Mouse (Mus musculus): Measurements from ENCODE around the gene Gm49661. TPM values are rescaled to one million over a fixed set of nuclear protein-coding genes. Genes with fewer than 3 reads are reported as not detected.

Gm49661 gene
- total and polyA plus RNA-seq, 3 experiments, result 3.1 TPM; not detected in 2

DNA sequence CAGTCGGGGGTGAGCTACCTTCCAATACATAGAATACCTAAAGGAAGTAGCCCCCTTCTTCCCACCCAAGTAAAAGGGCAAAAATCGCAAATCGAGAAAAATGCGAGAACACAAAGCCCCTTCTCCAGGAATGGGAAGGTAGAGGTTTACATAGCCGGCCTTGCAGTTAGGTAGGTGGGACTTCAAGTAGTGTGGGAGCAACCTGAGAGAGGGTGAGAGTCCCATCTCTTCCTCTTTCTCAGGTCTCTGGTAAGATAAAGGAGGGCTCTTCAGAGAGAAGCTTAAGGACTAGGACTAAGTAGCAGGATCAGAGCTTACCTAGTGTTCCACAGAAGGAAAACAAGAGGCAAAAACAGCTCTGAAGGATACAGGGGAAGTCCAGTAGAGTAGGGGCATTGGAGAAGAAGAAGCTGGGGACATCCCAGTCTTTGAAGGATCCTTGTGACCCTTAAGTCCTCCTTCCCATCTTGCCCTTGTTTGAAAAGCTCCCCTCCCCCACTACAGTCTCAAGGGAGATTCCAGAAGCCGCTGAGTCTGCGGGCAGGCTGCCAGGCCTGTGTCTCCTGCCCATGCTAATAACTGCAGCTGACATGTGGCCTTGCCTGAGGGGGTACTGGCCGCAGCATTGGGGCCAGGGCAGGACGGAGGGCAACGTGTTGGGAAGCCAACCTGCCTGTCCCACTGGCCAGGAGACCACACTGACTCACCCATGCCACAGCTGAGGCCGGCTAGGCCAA, 11.6 kb upstream of the Gm49661 start:
- DNase-seq (ENCODE audit: extremely low read depth), result peak; percentile 89
- Histone ChIP-seq H3K79me2 (replicated peaks; ENCODE audit: control insufficient read depth, extremely low read depth, insufficient read depth, poor library complexity, severe bottlenecking) (peaks cover 20% of the 10 kb centered on the region), H3K9me3 (replicated peaks; ENCODE audit: low read length) (no peaks in the 10 kb centered on the region), H3K4me3 (replicated peaks in 1 of 3; ENCODE audit: low read depth in 2 of 3, low read length in 2 of 3, poor library complexity in 1 of 3) (peak overlapping the region; percentile 51 to 94 (median 68)), H3K9ac (ENCODE audit: insufficient read depth, low read depth) (peak overlapping the region; percentile 87), H3K4me1 (ENCODE audit: control insufficient read depth in 1 of 2, insufficient read depth in 2 of 2) (peaks cover 29 to 49% of the 10 kb centered on the region in 2 experiments), H3K4me2 (ENCODE audit: insufficient read depth, low read depth, poor library complexity, severe bottlenecking) (peak overlapping the region; percentile 55), H3K27me3 (replicated peaks) (no peaks in the 10 kb centered on the region), H3K36me3 (replicated peaks in 1 of 2; ENCODE audit: control insufficient read depth in 1 of 2, insufficient read depth in 1 of 2, low read length in 1 of 2) (peaks cover 6 to 8% of the 10 kb centered on the region in 2 experiments), H3K27ac (ENCODE audit: insufficient read depth, low read depth) (peak overlapping the region; percentile 94)
- in situ Hi-C loops (cut with MboI; ENCODE audit: low pct_ligation_motif_present, low pct_unique_long_range_greater_than_20kb, low sequenced_read_pairs) (no loop called here), dilution Hi-C loops (cut with MboI; ENCODE audit: extremely low pct_ligation_motif_present, extremely low pct_unique_long_range_greater_than_20kb, low sequenced_read_pairs) (no loop called here)
- TF ChIP-seq MEF2A (IDR thresholded peaks at IDR 0.05; ENCODE audit: borderline replicate concordance, low read depth, low read length) (peak; percentile 81), PAX5 (IDR thresholded peaks at IDR 0.05; ENCODE audit: low read length) (no peak), TCF12 (IDR thresholded peaks at IDR 0.05; ENCODE audit: low read depth, low read length) (peak; percentile 90), UBTF (IDR thresholded peaks at IDR 0.05; ENCODE audit: low read depth, low read length) (0 out of 2 replicates have a peak, but pooled peaks have one; percentile 25), ZMIZ1 (IDR thresholded peaks at IDR 0.05; ENCODE audit: low read depth, low read length) (peak; percentile 63; the same call in 1 of the 2 replicates), EP300 (IDR thresholded peaks at IDR 0.05; ENCODE audit: low read length) (peak; percentile 66; the same call in 1 of the 2 replicates), CHD2 (IDR thresholded peaks at IDR 0.05; ENCODE audit: low read length) (peak; percentile 93), BHLHE40 (IDR thresholded peaks at IDR 0.05; ENCODE audit: low read depth, low read length) (peak; percentile 94), USF1 (IDR thresholded peaks at IDR 0.05; ENCODE audit: low read depth, low read length) (no peak), MYC (IDR thresholded peaks at IDR 0.05; ENCODE audit: low read depth, low read length) (peak; percentile 90), SMC3 (IDR thresholded peaks at IDR 0.05; ENCODE audit: low read depth, low read length) (peak; percentile 13; the same call in 1 of the 2 replicates), SIN3A (IDR thresholded peaks at IDR 0.05; ENCODE audit: low read length) (peak; percentile 85), POLR2A (IDR thresholded peaks at IDR 0.05; ENCODE audit: low read depth, low read length) (peak; percentile 55; the same call in 1 of the 2 replicates), IRF4 (IDR thresholded peaks at IDR 0.05; ENCODE audit: low read depth, low read length) (peak; percentile 70), MAX (IDR thresholded peaks at IDR 0.05; ENCODE audit: low read length) (peak; percentile 86), NRF1 (IDR thresholded peaks at IDR 0.05; ENCODE audit: low read depth, low read length) (peak; percentile 33; the same call in 1 of the 2 replicates), CTCF (conservative IDR thresholded peaks at IDR 0.05 in 1 of 2, IDR thresholded peaks at IDR 0.05 in 1 of 2; ENCODE audit: low read depth in 2 of 2, low read length in 2 of 2) (no peak), JUN (IDR thresholded peaks at IDR 0.05; ENCODE audit: insufficient read depth, low read depth, low read length) (no peak), CHD1 (IDR thresholded peaks at IDR 0.05; ENCODE audit: low read depth, low read length) (peak; percentile 96; the same call in 1 of the 2 replicates), ETS1 (conservative IDR thresholded peaks at IDR 0.05; ENCODE audit: low read depth, low read length) (peak; percentile 95), NELFE (IDR thresholded peaks at IDR 0.05; ENCODE audit: low read depth, low read length) (peak; percentile 65; the same call in 1 of the 2 replicates), HCFC1 (IDR thresholded peaks at IDR 0.05; ENCODE audit: low read depth, low read length) (peak; percentile 49; the same call in 1 of the 2 replicates), E2F4 (IDR thresholded peaks at IDR 0.05; ENCODE audit: insufficient replicate concordance, low read depth, low read length) (no peak), KAT2A (IDR thresholded peaks at IDR 0.05; ENCODE audit: insufficient replicate concordance, low read length) (0 out of 2 replicates have a peak, but pooled peaks have one; percentile 44), ZKSCAN1 (IDR thresholded peaks at IDR 0.05; ENCODE audit: borderline replicate concordance, low read depth, low read length) (no peak), USF2 (conservative IDR thresholded peaks at IDR 0.05; ENCODE audit: low read depth, low read length) (no peak), MAZ (IDR thresholded peaks at IDR 0.05; ENCODE audit: low read depth, low read length) (peak; percentile 92), TBP (conservative IDR thresholded peaks at IDR 0.05; ENCODE audit: low read depth, low read length) (0 out of 2 replicates have a peak, but pooled peaks have one; percentile 56), ELF1 (IDR thresholded peaks at IDR 0.05; ENCODE audit: low read depth, low read length) (peak; percentile 43; the same call in 1 of the 2 replicates), MAFK (IDR thresholded peaks at IDR 0.05; ENCODE audit: insufficient replicate concordance, low read length) (0 out of 2 replicates have a peak, but pooled peaks have one; percentile 47), MXI1 (IDR thresholded peaks at IDR 0.05; ENCODE audit: low read depth, low read length) (peak; percentile 94)
